Mouse (Mus musculus) B cell, adult (primary cell): Measurements from ENCODE around the gene Prph2. TPM values are rescaled to one million over a fixed set of nuclear protein-coding genes. Genes with fewer than 3 reads are reported as not detected.

ENCODE experiments used
- total RNA-seq: library from RNA; stranded (reverse); gene quantifications from 4 replicates; pipeline ENCODE4 v1.2.4, GENCODE M21; 2023; ENCODE audit not compliant: inconsistent age

The Prph2 gene
- total RNA-seq = not detected in 4 replicates

DNA sequence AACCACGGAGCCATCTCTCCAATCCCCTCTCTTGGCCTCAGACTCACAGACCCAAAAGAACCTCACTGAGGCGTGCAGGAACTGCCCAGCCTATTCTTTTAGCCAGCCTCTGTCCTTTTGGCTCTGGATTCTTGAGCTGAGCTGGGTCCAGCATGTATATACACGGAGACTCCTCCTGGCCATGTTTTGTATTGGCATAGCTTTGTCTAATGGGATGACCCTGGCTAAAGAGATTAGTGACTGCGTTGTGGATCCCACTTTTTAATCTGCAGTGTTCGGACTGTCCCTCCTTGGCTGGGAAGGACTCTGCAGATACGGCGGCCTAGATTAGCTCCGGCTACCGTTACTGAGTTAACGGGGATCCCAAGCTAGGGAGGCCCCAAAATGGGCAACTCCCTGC, at the start of gene Prph2:
Prph2 (plus strand) TSS at position 274 of the 400 bp plus-strand sequence.

GRCm38 (mm10) chr17:46890116-46890815, 20.0 kb upstream of the Prph2 start, which contains the start of gene Tbcc:
Gene Tbcc (plus strand): TSS chr17:46890684.

Other genes starting within 250 kb of the Prph2 start
- gene Rrp36, start 236.1 kb upstream of the Prph2 start, total RNA-seq = 27.0 to 30.6 TPM (median 29.4 TPM) in 4 replicates
- gene Mea1, start 231.7 kb upstream of the Prph2 start, total RNA-seq = 52.8 to 63.9 TPM (median 58.1 TPM) in 4 replicates
- gene Klhdc3, start 229.5 kb upstream of the Prph2 start, total RNA-seq = 42.4 to 50.0 TPM (median 44.6 TPM) in 4 replicates
- 33.1 to 41.3 TPM (median 38.7 TPM) in 4 replicates for gene Ppp2r5d, start 205.3 kb upstream of the Prph2 start, total RNA-seq
- 38.2 to 46.1 TPM (median 39.9 TPM) in 4 replicates for gene Pex6, start 199.0 kb upstream of the Prph2 start, total RNA-seq
- gene Gnmt, start 181.3 kb upstream of the Prph2 start, total RNA-seq = 3.9 to 6.1 TPM (median 5.1 TPM) in 4 replicates
- gene Cnpy3, start 158.2 kb upstream of the Prph2 start, total RNA-seq = 154 to 156 TPM (median 155 TPM) in 4 replicates
- gene Ptcra, start 146.7 kb upstream of the Prph2 start, total RNA-seq = not detected in 4 replicates
- gene 2310039H08Rik, start 137.8 kb upstream of the Prph2 start, total RNA-seq = 16.6 to 24.2 TPM (median 19.2 TPM) in 4 replicates
- 67.4 to 80.7 TPM (median 74.5 TPM) in 4 replicates for gene Rpl7l1, start 127.8 kb upstream of the Prph2 start, total RNA-seq
- gene Bicral, start 52.0 kb upstream of the Prph2 start, total RNA-seq = 99.1 to 112 TPM (median 104 TPM) in 4 replicates
- gene Tbcc, start 19.8 kb upstream of the Prph2 start, total RNA-seq = 11.4 to 15.4 TPM (median 12.9 TPM) in 4 replicates
- gene Ubr2, start 100.1 kb downstream of the Prph2 start, total RNA-seq = 82.9 to 88.7 TPM (median 87.4 TPM) in 4 replicates